Mouse (Mus musculus) frontal cortex, postnatal 10 days (tissue): ENCODE results near the gene Slit3.

Experiments
- DNase-seq, 2 experiments: peaks; one replicate each; pipeline ENCODE4 v3.0.0; 2022; ENCODE audit warnings: low spot score in 2 of 2, mixed read lengths in 1 of 2

Slit3 gene

DNA sequence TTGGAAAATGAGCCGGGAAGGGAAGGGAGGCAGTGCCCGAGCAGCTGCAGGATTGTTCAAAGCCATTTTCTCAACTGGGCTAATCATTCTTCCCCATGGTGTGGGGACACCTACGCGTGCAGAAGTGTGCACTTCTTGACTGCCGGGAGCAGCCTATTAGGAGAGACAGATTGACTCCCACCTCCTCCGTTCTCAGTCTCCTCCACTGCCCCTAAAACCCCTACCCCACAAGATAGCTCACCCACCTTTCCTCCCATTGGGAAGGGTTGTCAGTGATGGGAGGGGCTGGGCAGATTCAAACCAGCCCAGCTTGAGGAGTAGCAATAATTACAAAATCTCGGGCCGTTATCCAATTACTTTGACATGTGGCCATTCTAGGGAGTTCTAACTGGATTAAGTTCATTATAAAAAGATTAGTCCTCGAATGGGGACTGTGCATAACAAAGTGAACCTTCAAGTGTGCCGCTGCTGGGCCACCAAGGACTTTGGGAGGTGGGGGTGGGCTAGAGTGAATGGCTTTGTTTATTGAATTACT, 333.2 kb downstream of the Slit3 start:
- no peak for DNase-seq

DNA sequence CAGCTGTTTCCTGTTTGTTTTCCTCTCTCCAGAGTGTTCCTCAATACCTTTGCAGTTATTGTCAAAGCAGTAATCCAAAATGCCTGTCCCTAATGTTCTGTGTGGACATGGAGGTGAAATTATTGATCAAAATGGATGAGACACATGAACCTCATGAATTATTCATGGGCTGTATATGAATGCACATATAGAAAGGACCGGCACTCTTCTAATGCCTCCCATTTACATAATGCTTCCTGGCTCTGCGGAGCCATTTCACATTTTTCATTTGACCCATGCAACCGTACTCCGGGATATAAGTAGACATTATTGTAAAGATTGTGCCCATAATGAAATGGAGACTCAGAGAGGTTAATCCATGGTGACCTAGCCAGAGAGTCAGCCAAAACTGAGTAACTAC, 333.8 kb downstream of the Slit3 start:
- DNase-seq: no peak

DNA sequence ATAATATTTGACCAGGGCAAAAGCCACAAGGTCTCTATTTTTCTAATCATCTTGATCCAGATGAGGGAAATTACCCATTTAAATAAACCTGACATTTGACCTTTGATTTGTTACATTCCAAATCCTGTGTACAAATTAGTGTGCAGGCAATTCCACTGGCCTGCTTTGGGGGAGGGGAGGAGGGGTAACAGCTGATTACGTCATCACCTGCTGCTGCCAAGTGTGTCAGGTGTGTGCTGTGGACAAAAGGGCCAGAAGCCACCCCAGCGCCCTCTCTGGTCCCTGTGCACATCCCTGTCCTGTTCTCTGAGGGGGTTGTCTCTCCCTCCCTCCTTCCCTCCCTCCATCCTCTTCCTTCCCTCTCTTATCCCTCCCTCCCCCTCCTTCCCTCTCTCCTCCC, 337.0 kb downstream of the Slit3 start:
- DNase-seq: no peak

GRCm38 (mm10) chr11:35466701-35467100, 345.7 kb downstream of the Slit3 start:
- no peak for DNase-seq

DNA sequence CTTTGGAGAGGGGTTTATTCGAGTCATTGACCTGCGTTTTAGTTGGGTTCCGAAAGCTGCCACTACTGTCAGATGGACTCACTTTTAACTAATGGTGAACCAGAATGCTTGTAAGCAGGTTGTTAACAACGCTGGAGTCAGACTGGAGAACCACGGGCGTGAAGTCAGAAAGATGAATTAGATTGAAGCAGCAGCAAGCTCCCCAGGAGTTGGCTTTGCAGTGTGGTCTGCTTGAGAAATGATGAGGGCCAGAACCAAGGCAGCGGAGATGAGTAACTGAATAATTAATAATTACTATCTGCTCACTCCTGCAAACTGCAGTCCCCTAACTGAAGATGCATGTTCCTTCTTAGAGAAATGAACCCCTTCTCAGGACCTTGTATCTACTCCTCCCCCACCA, 347.8 kb downstream of the Slit3 start:
- no peak for DNase-seq

DNA sequence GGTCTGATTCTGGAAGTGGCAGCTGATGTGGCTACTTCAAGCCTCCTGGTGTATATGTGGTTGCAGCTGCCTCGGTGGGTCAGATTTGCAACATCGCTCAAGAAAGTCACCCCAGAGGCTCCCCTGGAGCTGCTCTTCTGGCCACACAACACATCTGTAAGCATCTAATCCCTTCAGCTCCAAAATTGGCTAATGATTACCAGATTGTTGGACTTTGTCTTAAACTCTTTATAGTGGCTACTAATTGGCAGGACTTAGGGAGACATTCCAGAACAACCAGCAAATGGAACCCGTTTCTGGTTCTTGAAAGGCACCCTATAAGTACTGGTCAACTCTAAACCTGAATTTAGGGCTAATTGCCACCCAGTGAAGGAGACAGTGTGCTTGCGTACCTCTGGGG, 348.9 kb downstream of the Slit3 start:
- DNase-seq: no peak

GRCm38 (mm10) chr11:35470853-35471252, 349.8 kb downstream of the Slit3 start:
- DNase-seq: no peak

DNA sequence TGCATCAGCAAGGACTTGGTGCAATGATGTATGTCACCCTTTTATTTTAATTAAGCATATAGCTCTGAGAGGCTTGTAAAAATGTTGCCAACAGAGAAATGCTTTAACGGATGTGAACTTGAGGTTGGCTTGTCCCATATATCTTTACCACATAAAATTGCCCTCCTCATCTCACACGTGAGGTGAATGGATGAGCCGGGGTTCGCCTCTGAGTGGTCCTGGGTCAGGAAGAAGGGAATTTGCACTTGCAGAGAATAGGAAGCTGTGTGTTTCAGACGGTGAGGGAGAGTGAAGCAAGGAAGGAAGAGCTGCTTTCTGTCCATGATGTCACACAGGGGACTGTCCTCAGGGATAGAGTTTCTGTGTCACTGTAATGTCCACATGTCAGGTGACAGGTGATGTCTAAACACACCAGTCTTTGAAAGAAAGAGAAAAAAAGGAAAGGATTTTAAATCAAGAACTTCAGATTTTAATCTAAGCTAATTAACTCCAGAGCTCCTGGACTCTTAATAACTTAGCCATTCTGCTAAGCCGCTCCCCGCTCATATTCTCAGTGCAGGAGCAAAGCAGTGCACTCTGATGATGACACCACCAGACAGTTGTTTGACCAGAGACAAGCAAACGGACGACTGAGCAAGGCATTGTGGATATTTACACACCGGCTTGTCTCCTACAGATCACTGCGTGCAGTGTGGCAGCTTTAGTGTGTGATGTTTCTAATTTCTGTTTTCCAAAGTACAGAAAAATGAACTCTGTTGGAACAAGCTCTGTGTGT, 352.0 kb downstream of the Slit3 start:
- DNase-seq: no peak

GRCm38 (mm10) chr11:35473617-35473996, 352.6 kb downstream of the Slit3 start:
- no peak for DNase-seq

DNA sequence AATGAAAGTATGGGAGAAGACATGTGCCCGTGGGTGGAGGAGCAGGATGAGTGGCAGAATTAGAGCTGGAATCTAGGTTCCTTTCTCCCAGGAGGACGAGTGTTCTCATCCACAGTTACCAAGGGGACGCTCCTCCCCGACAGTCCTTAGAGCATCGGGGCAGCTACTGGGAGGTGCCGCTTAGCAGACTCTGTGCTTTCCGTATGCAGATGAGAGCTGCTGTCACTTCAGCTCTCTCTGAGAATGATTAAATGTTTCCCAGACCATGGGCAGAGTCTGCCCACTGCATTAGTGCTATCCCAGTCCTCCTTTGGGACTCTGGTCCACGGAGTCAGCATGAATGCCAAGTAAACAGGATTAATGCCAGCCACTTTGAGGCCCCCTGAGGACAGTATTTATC, 359.1 kb downstream of the Slit3 start:
- no peak for DNase-seq

DNA sequence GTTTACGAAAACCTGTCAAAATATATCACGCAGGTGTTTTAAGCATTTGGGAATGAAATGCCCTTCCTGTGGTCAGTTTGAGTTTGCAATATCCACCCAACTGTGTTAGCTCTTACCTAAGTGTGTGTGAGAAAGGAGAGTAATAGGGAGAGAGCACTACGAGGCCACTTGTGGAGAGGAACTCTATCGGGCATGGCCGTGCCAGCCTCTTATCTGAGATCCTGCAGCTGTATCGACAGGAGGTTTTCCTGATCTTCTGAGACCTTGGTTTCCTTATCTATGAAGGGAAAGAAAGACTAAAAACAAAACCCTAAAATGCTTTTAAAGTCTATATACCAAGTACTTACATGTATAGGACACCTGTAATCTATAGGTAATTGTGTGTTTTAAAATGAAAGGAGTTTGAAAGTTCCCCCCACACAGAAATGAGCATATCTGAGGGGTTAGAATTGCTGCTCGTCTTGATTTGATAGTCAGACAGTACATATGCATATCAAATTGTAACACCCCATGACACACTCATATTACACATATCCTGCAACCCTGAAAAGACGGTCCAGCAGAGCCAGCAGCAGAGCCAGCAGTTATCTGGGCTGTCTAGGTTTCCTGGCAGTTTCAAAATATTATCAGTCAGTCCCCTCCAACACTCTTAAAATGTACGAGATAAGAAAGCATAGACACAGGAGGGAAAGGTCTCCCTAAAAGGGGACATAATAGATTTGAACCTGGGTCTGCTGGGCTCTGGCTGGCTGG, 360.8 kb downstream of the Slit3 start:
- DNase-seq: no peak

- DNase-seq: no peak
Measured at GRCm38 (mm10) chr11:35487966-35488365, 366.9 kb downstream of the Slit3 start.

DNA sequence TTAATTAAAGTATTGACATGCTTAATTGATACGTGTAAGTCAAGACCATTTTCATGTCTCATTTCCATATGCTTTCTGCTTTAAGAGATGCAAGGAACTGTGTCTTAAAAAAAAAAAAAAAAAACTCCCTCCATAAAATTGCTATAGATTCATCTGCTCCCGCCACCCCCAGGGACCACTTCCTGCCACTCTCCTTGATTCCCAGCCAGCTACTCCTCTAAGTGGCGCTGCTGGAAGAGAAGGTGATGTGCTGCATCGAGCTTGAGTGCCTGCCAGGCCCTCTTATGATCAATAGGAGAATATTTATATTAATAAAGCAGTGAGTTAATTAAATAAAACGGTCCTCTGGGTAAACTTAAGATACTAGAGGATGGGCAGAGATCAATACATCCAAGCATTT, 370.7 kb downstream of the Slit3 start:
- no peak for DNase-seq

DNA sequence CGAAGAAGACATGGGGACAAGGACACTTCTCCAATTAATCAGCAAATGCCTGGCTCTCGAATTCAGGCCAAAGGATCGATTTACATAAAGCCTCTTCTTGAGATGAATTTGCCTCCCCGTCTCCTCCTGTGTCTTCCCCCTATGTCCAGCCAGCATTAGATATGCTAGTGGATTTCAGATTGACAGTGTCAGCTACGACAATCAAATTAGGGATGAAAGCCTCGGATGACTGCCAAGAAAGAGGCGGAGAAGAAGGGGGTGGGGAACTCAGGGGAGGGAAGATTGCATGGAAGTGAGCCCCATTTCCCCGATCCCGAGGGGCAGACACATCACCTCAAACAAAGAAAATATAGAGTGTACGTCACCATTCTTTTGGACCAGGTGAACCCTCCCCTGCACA, 375.9 kb downstream of the Slit3 start:
- DNase-seq: no peak

DNA sequence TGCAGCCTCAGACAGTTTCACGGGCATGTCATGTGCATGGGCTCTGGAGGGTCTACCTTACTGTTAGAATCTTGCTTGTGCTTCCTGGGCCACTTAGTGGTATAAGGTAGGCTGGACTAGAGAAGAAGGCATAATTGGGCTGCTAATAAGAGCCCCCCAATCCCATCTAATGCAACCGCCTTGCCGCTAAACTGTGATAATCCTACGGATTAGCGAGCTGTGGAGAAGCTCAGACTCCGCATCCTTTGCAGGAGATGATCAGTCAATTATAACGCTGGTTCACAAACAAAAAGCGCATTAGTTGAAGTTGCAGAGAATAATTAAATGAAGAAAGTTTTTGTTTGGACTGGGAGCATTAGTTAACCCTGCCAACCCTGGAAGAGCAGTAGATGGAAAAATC, 376.9 kb downstream of the Slit3 start:
- DNase-seq: no peak

- DNase-seq: no peak
Measured at GRCm38 (mm10) chr11:35502128-35502527, 381.1 kb downstream of the Slit3 start.

DNA sequence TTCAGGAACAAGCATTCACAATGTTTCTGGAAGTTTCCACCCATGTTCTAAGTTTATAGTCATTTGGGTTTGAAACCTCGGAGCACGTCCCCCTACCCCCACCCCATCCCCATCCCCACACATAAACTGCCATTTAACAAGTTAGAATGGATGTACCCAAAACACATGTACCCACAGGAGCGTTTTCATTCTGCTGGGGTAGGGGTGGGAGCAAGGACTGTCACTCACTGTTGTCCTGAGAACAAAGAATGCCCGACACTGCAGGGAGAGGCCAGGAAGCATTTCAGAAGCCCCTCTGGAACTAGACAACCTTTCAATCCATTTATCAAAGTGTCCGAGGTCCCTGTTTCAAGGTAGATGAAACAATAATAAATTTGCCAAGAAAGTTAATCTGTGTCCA, 383.0 kb downstream of the Slit3 start:
- DNase-seq: no peak

DNA sequence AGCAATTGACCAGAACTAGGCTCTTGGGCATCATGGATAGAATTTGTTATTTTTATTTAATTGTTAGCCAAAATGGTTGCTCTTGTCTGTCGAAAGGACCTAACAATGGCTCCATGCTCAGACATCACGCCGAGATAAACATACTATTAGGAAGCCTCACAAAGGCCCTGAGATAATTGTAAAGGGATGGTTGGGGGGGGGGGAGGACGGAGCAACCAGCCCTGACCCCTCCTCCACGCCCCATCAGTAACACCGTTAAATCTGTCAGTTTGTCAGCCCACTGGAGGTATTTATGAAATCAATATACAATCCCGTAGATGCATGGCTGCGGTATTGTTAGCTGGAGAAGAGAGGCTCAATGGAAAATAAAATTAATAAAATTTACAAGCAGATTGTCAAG, 383.9 kb downstream of the Slit3 start:
- no peak for DNase-seq

DNA sequence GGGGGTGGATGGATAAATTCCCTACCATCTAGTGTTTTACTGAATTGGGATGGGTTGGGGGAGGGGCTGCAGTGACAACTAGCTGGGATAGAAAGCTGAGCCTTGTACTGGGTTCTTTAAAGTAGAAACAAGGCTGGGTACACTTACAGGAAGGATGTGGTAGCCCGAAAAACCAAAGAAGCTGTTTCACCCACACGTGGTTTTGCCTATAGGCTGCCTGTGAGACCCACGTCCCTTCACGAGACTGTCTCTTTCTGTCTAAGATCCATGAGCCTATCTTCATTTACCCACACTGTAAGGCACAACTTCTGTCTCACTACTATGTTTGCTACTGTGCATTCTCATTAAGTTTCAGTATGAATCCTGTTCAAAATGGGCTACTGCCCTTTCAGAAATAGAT, 384.3 kb downstream of the Slit3 start:
- DNase-seq: no peak

DNA sequence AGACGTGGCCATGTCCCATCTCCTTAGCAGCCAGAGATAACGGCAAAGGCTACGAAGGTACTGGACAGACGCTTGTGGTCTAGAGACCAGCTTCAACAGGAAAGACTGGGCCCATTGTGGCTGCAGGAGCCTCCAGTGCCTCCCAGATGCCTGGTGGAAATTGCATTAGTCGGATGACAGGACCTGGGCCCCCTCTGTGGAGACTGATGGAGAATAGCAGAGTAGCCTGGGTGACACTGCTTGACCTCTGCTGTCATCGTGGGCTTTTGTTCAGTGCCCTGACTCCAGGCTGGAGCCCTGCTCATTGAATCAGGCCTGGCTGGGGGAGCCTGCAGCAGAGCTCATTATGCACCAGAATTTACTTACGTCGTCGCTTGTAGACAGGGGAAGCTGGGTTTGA, 384.8 kb downstream of the Slit3 start:
- DNase-seq: no peak

DNA sequence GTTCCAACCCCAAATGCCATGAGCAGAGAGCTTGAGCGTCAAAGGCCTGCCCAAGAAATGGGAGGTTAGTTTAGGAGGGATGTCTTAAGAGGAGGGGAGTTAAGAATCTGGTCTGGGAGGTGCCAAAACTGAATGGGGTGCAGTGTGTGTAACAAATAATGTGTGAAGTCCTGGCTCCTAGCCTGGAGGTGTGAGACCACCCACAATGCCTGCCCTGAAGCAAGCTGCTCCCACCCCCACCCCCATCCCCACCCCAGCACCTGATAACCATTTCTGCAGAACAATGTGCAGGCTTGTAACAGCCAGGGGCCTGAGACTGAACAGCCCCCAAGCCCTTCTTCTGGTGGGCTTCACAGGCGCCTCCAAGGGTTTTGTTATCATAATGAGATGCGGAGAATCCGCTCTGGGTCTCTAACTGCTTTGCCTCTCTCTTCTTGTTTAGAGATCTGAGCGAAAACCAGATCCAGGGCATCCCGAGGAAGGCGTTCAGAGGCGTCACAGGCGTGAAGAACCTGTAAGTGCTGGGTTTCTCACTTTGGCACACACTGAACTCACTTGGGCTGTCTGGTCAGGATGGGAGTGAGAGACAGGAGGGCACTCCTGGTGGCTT, 386.9 kb downstream of the Slit3 start:
- DNase-seq: no peak

GRCm38 (mm10) chr11:35512686-35513085, 391.7 kb downstream of the Slit3 start:
- no peak for DNase-seq

DNA sequence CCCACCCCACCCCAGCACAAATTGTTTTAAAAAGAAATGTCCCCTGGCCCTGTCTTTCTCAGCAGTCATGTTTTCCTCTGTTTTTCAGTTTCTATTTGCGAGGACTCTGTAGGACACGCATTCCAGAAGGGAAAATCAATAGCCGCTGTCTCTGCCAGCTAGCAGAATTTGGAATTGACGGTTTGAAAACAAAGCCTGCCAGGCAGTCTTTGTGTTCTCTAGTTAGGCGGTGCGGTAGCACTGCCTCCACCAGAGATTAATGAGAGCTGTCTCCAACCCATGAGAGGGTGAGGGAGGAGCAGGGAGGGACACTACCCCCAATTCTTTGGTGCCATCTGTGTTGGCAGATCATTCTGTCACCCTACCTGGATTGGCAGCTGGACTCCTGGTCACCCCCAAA, 392.3 kb downstream of the Slit3 start:
- DNase-seq: no peak
